Mouse (Mus musculus): ENCODE results near the gene Zfr.
"Not testable (repeated sequence)": the region's sequence is repeated elsewhere in the genome, so short reads cannot be mapped to it uniquely, and the experiment has no call there.

Gene Zfr

GRCm38 (mm10) chr15:12193880-12194816 lies 76.5 kb downstream of the Zfr start:
- peak in 1 of 2 experiments; percentile 19 for DNase-seq (ENCODE audit: inconsistent age in 2 of 2, low spot score in 1 of 2)

GRCm38 (mm10) chr15:12194817-12195735 lies 77.4 kb downstream of the Zfr start:
- peak in 1 of 2 experiments; percentile 25 for DNase-seq (ENCODE audit: inconsistent age in 2 of 2, low spot score in 1 of 2)

GRCm38 (mm10) chr15:12195966-12196365 lies 78.3 kb downstream of the Zfr start:
- DNase-seq (ENCODE audit: inconsistent age in 2 of 2, low spot score in 1 of 2) = no peak

GRCm38 (mm10) chr15:12196410-12197191 lies 79.0 kb downstream of the Zfr start:
- peak; percentile 66 to 86 for DNase-seq (ENCODE audit: inconsistent age in 2 of 2, low spot score in 1 of 2)

DNA sequence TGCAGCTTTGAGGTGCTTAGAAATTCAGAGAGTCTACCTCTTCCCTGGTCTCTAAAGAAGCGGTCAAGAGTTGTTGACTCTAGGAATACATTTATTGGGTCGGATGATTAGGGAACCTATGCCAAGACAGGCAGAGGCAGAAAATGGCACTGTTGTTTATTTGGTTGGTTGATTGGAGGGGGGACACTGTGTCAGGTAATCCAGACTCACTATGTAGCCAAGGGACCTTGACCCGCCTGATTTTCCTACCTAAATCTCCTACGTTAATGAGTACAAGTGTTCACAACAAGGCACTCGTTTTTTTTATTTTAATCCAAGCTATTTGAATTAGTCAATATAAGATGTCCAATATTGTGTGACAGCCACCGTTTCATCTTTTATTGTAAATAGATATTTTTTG lies 79.7 kb downstream of the Zfr start:
- no peak for DNase-seq (ENCODE audit: inconsistent age in 2 of 2, low spot score in 1 of 2)

GRCm38 (mm10) chr15:12200021-12200420 lies 82.4 kb downstream of the Zfr start:
- no peak for DNase-seq (ENCODE audit: inconsistent age in 2 of 2, low spot score in 1 of 2)

DNA sequence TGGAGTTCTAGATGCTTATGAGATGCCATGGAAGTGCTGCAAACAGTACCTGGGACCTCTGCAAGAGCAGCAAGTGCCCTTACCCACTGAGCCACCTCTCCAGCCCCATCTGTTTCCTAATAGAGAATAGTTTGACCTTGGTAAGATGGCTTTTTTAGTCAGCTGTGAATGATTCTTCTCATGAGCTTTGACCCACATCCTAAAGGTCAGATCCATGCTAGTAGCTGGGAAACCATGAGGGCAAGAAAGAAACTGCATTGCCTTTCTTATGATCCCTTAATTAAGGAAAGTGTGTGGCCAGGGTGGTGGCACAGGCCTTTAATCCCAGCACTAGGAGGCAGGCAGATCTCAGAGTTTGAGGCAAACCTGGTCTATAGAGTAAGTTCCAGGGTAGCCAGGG lies 84.2 kb downstream of the Zfr start:
- peak in 1 of 2 experiments; percentile 61 for DNase-seq (ENCODE audit: inconsistent age in 2 of 2, low spot score in 1 of 2)

DNA sequence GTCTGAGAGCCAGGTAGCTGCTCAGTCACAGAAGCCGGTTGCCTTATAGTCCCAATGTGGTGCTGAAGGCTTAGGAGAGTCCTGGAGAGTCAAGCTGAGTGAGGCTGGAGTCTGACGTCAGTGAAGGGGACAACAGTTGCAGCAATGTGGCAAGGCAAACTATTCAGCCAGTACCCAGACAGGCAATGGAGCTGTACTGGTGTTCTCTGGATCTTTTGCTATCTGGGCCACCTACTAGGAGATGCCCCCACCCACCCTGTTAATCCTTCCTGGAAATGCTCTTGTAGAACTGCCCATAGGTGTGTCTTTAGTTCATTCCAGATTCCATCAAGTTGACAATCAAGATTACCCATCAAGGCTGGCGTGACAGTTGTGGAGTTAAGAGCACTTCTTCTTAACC lies 84.8 kb downstream of the Zfr start:
- DNase-seq (ENCODE audit: inconsistent age in 2 of 2, low spot score in 1 of 2) = peak in 1 of 2 experiments; percentile 33

- not testable (repeated sequence) for DNase-seq (ENCODE audit: inconsistent age in 2 of 2, low spot score in 1 of 2)
Measured at GRCm38 (mm10) chr15:12203008-12203407, 85.4 kb downstream of the Zfr start.

- DNase-seq (ENCODE audit: inconsistent age in 2 of 2, low spot score in 1 of 2) = peak in 1 of 2 experiments; percentile 81
Measured at GRCm38 (mm10) chr15:12203512-12204318, 86.1 kb downstream of the Zfr start.

- peak; percentile 100 for DNase-seq (ENCODE audit: inconsistent age in 2 of 2, low spot score in 1 of 2)
Measured at GRCm38 (mm10) chr15:12204319-12205159, 86.9 kb downstream of the Zfr start, which contains the start of gene Mtmr12. Gene Mtmr12 (plus strand): TSS chr15:12205028.

GRCm38 (mm10) chr15:12205160-12205901 lies 87.7 kb downstream of the Zfr start:
- peak; percentile 49 to 83 for DNase-seq (ENCODE audit: inconsistent age in 2 of 2, low spot score in 1 of 2)

GRCm38 (mm10) chr15:12205902-12206645 lies 88.4 kb downstream of the Zfr start:
- DNase-seq (ENCODE audit: inconsistent age in 2 of 2, low spot score in 1 of 2) = no peak

DNA sequence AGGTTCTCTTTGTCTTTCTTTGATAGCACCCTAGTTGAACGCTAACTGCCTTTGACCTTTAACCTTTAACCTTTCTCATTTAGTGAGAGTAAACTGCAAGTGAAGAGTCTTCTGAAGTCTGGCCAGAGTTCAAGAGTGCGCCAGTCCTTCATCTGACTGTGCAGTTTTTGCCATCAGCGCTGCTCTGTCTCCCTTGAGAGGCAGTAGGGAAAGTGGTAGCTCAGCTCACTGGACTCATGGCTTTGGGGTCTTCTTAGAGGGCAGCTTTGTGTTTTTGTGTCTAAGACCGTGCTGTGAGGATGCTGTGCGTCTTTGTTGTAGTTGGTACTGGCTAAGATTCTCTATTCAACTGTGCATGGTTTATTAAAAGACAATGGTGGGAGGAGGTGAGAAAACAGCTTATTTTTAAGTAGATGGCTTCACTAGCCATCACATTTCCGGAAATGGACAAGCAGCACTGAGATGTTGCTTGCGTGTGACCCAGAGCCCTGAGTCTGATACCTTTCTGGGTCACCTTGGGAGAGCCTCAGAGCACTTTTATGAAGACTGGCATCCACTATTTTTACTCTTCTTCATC lies 89.1 kb downstream of the Zfr start:
- DNase-seq (ENCODE audit: inconsistent age in 2 of 2, low spot score in 1 of 2) = peak in 1 of 2 experiments; percentile 59

GRCm38 (mm10) chr15:12207556-12208090 lies 90.0 kb downstream of the Zfr start:
- DNase-seq (ENCODE audit: inconsistent age in 2 of 2, low spot score in 1 of 2) = no peak

GRCm38 (mm10) chr15:12211577-12211976 lies 93.9 kb downstream of the Zfr start:
- DNase-seq (ENCODE audit: inconsistent age in 2 of 2, low spot score in 1 of 2) = peak in 1 of 2 experiments; percentile 60

DNA sequence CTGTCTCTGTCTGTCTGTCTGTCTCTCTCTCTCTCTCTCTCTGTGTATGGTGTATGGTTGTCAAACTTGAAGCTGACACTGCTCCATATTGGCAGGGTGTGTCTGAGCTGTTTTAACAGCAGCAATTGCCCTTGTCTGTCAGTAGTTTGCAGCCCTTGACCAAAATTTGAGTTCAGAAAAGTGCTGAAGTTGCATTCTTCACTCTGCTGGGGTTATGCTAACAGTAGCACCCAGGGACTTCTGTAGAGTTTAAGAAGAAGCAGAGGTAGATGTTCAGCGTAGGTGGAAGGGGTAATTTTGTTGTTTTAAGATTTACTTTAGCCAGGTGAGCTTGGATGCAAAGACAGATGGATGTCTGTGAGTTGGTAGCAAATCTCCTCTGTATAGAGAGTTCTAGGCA lies 94.6 kb downstream of the Zfr start:
- no peak for DNase-seq (ENCODE audit: inconsistent age in 2 of 2, low spot score in 1 of 2)

Data from adrenal gland, adult (tissue).